Mouse (Mus musculus) midbrain, postnatal 0 days (tissue): Measurements from ENCODE around the gene Zfp629. TPM values are rescaled to one million over a fixed set of nuclear protein-coding genes. Genes with fewer than 3 reads are reported as not detected.

Source experiments
- ATAC-seq: fragments of 200-750 bp; cut with Nextera tagmentation; 2 replicates; pipeline ENCODE4 v1.8.0; 2017; ENCODE audit warnings: moderate number of reproducible peaks, mild to moderate bottlenecking, moderate TSS enrichment, moderate library complexity; ENCODE audit not compliant: low FRiP score
- DNase-seq: peaks from one replicate; pipeline ENCODE4 v3.0.0-alpha.2; 2015; ENCODE audit warnings: low spot score
- H3K27ac ChIP-seq: fragments of 300-500 bp; sonication (generic); 2 replicates; pipeline ENCODE4 v1.5.1; 2014; ENCODE audit warnings: low read depth, mild to moderate bottlenecking, low read length, mixed read lengths
- H3K27me3 ChIP-seq: fragments of 300-500 bp; sonication (generic); 2 replicates; pipeline ENCODE4 v1.6.1; 2014; ENCODE audit warnings: low read length, control low read depth, mixed read lengths; ENCODE audit not compliant: insufficient read depth
- H3K36me3 ChIP-seq: fragments of 300-500 bp; sonication (generic); 2 replicates; pipeline ENCODE4 v1.6.1; 2014; ENCODE audit warnings: low read length, control low read depth, mixed read lengths; ENCODE audit not compliant: insufficient read depth
- H3K4me1 ChIP-seq: fragments of 300-500 bp; sonication (generic); 2 replicates; pipeline ENCODE4 v1.6.1; 2014; ENCODE audit warnings: mild to moderate bottlenecking, control low read depth, antibody characterized with exemption, low read length, mixed read lengths; ENCODE audit not compliant: insufficient read depth
- H3K4me2 ChIP-seq: fragments of 300-500 bp; sonication (generic); 2 replicates; pipeline ENCODE4 v1.6.1; 2014; ENCODE audit warnings: low read depth, mild to moderate bottlenecking, low read length, mixed read lengths; ENCODE audit not compliant: poor library complexity, severe bottlenecking
- H3K4me3 ChIP-seq: fragments of 300-500 bp; sonication (generic); 2 replicates; pipeline ENCODE4 v1.5.1; 2014; ENCODE audit warnings: low read depth, mild to moderate bottlenecking, low read length, moderate library complexity
- H3K9ac ChIP-seq: fragments of 300-500 bp; sonication (generic); replicated peaks from 2 replicates; pipeline ENCODE4 v1.6.1; 2014; ENCODE audit warnings: mild to moderate bottlenecking, low read length, moderate library complexity, mixed read lengths; ENCODE audit not compliant: poor library complexity, severe bottlenecking
- H3K9me3 ChIP-seq: fragments of 300-500 bp; sonication (generic); 2 replicates; pipeline ENCODE4 v1.6.1; 2016; ENCODE audit warnings: low read length, control low read depth
- CTCF ChIP-seq: IDR thresholded peaks from 2 replicates; pipeline ENCODE4 v1.5.1; 2016; ENCODE audit warnings: antibody characterized with exemption, mild to moderate bottlenecking
- WGBS: fragments of 180-500 bp; shearing (Covaris S2); extraction: QIAGEN DNeasy Blood & Tissue Kit; methylation state at CpG from one replicate; pipeline ENCODE4 v1.1.7; 2014; 5-methylcytosine and 5-hydroxymethylcytosine counted together
- polyA plus RNA-seq: library from polyadenylated mRNA; unstranded; fragments of >200 nt; fragmentation: Nextera tagmentation; extraction: Ambion mirVana; gene quantifications from 2 replicates; pipeline ENCODE4 v1.2.1, GENCODE M21; 2015
- total RNA-seq: library from RNA; depleted of rRNA; stranded (reverse); fragments of >200 nt; gene quantifications from 2 replicates; pipeline ENCODE4 v1.2.3, GENCODE M21; 2014

The Zfp629 gene
- total and polyA plus RNA-seq, 2 experiments from 2014 or later = 15.5 to 42.6 TPM

DNA sequence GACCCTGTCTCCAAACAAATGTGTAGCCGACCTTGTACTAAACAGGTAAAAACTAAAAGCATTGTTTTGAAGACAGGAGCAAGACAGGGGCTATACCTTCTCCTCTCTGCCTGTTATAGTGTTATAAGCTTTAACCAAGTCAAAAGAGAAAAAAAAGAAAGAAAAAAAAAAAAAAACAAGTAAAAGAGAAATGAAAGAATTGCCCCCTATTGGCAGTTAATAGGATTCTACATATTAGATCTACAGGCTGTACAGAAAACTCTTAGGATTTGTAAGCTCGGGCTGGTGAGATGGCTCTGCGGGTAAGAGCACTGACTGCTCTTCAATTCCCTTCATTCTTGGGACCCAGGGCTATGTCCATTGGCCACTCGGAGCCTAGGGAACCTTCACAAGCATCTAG, 26.7 kb upstream of the Zfp629 start:
- ATAC-seq = no peak
- 62% methylated on average over 4 of the region's 4 CpGs for WGBS
- no peak for DNase-seq

DNA sequence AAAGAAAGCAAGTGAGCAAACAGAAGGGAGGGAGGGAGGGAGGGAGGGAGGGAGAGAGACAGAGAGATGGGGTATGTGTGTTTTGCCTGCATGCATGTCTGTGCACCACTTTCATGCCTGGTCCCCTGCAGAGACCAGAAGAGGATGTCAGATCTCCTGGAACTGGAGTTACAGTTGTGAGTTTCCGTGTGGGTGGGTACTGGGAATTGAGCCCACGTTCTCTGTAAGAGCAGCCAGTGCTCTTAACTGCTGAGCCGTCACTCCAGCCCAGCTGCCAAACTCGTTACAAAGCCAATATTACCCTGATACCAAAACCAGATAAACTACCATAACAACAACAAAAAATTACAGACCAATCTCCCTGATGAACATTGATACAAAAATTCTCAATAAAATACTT, 25.7 kb upstream of the Zfp629 start:
- TF ChIP-seq CTCF = no peak
- Histone ChIP-seq H3K4me2 (no peak overlapping the region), H3K4me3 (no peak overlapping the region), H3K36me3 (no peaks in the 10 kb centered on the region), H3K27me3 (no peaks in the 10 kb centered on the region), H3K9ac (no peak overlapping the region), H3K4me1 (peaks cover 3% of the 10 kb centered on the region; the same call in 1 of the 2 replicates), H3K27ac (no peak overlapping the region), H3K9me3 (no peaks in the 10 kb centered on the region)
- DNase-seq = no peak
- 63% methylated on average over 4 of the region's 4 CpGs for WGBS
- no peak for ATAC-seq

More for the DNA sequence above, 26.7 kb upstream of the Zfp629 start:
- no peak for TF ChIP-seq CTCF
- H3K27ac ChIP-seq = no peak overlapping the region
- H3K9ac ChIP-seq = no peak overlapping the region
- H3K36me3 ChIP-seq = no peaks in the 10 kb centered on the region
- H3K4me2 ChIP-seq = no peak overlapping the region
- peaks cover 3% of the 10 kb centered on the region; the same call in 1 of the 2 replicates for H3K4me1 ChIP-seq
- no peak overlapping the region for H3K4me3 ChIP-seq
- H3K9me3 ChIP-seq = no peaks in the 10 kb centered on the region
- no peaks in the 10 kb centered on the region for H3K27me3 ChIP-seq

DNA sequence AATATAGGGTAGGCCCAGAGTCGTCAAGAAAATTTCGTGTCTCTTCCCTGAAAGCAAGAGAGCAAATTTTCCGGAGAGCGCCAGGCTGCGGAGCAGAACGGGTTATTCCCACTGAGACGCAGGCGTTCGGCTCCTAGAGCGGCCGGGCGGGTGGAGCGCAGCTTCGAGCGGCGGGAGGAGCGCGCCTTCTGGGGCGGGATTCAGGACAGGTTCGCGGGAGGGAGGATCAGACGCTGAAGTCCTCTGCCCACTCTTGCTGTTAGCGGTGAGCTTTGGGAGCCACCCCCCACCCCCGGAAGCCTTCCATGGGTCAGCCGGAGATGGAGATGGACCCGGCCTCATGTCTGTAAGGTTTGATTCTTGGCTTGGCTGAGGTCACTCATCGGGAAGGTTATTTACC, 21.4 kb upstream of the Zfp629 start:
- peak overlapping the region; percentile 70 for H3K4me2 ChIP-seq
- TF ChIP-seq CTCF = no peak
- peaks cover 3% of the 10 kb centered on the region; the same call in 1 of the 2 replicates for H3K4me1 ChIP-seq
- ATAC-seq (peak; percentile 56; the same call in 1 of the 2 replicates), DNase-seq (peak; percentile 84)
- WGBS = 0% methylated on average over 25 of the region's 27 CpGs
- H3K9ac ChIP-seq = peak overlapping the region; percentile 65
- H3K36me3 ChIP-seq = no peaks in the 10 kb centered on the region
- no peak overlapping the region; the same call in 1 of the 2 replicates for H3K27ac ChIP-seq
- no peaks in the 10 kb centered on the region for H3K27me3 ChIP-seq
- H3K4me3 ChIP-seq = peak overlapping the region; percentile 56
- no peaks in the 10 kb centered on the region for H3K9me3 ChIP-seq

GRCm38 (mm10) chr7:127631416-127631815, 15.8 kb upstream of the Zfp629 start:
- Histone ChIP-seq H3K4me3 (no peak overlapping the region), H3K27ac (no peak overlapping the region), H3K27me3 (no peaks in the 10 kb centered on the region), H3K4me2 (no peak overlapping the region), H3K9ac (no peak overlapping the region), H3K9me3 (no peaks in the 10 kb centered on the region), H3K36me3 (no peaks in the 10 kb centered on the region), H3K4me1 (no peaks in the 10 kb centered on the region)
- ATAC-seq (no peak), DNase-seq (no peak)
- WGBS = 72% methylated on average over 4 of the region's 4 CpGs
- no peak for TF ChIP-seq CTCF

DNA sequence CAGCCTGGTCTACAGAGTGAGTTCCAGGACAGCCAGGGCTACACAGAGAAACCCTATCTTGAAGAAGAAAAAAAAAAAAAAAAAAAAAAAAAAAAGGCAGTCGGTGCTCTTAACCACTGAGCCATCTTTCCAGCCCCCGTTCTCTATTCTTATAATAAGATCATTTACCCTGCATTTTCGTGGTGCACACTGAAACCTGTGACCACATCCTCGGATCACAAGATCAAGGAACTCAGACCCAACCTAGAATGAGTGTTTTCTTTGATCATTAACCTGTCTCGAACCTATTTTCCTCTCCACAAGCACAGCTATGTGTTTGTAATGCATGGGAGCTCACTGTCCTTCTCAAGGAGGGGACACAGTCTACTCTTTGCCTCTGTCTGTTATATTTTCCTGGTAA, 13.0 kb upstream of the Zfp629 start:
- no peaks in the 10 kb centered on the region for H3K36me3 ChIP-seq
- H3K27ac ChIP-seq = no peak overlapping the region
- no peak for TF ChIP-seq CTCF
- H3K4me1 ChIP-seq = no peaks in the 10 kb centered on the region
- DNase-seq (no peak), ATAC-seq (no peak)
- H3K27me3 ChIP-seq = no peaks in the 10 kb centered on the region
- H3K4me3 ChIP-seq = no peak overlapping the region
- no peak overlapping the region for H3K9ac ChIP-seq
- WGBS = 81% methylated on average over 5 of the region's 5 CpGs
- H3K4me2 ChIP-seq = no peak overlapping the region
- H3K9me3 ChIP-seq = no peaks in the 10 kb centered on the region

DNA sequence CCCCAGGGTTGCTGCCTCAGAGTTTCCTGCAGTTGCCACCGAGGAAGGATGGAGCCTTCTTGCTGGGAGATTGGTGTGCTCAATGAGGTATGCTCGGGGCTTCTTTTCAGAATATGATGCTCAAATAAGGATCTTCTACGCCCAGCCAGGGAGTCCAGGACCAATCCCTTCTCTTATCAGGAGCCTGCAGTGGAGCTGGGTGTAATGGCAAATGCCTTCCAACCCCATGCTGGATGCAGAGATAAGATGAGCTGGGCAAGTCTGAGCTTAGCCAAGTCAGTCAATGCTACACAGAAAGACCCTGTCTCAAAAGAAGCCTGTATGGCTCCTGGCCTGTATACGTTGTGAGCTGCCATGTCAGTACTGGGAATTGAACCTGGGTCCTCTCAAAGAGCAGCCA, 10.9 kb upstream of the Zfp629 start:
- H3K9me3 ChIP-seq = no peaks in the 10 kb centered on the region
- no peaks in the 10 kb centered on the region for H3K36me3 ChIP-seq
- H3K4me1 ChIP-seq = no peaks in the 10 kb centered on the region
- no peak overlapping the region for H3K9ac ChIP-seq
- H3K4me2 ChIP-seq = no peak overlapping the region
- H3K27me3 ChIP-seq = no peaks in the 10 kb centered on the region
- no peak overlapping the region for H3K4me3 ChIP-seq
- ATAC-seq (no peak), DNase-seq (no peak)
- no peak for TF ChIP-seq CTCF
- no peak overlapping the region for H3K27ac ChIP-seq
- WGBS = 88% methylated on average over 4 of the region's 4 CpGs
